Mouse (Mus musculus) liver, postnatal 0 days (tissue): ENCODE data around the gene Cox7a1.

ENCODE experiments used
- CTCF ChIP-seq: sonication (generic); IDR thresholded peaks from 2 replicates; pipeline ENCODE4 v1.5.1; 2016; ENCODE audit warnings: antibody characterized with exemption, low read depth
- EP300 ChIP-seq: IDR thresholded peaks from 2 replicates; pipeline ENCODE4 v1.6.1; 2016; ENCODE audit warnings: antibody characterized with exemption, low read depth, mild to moderate bottlenecking

DNA sequence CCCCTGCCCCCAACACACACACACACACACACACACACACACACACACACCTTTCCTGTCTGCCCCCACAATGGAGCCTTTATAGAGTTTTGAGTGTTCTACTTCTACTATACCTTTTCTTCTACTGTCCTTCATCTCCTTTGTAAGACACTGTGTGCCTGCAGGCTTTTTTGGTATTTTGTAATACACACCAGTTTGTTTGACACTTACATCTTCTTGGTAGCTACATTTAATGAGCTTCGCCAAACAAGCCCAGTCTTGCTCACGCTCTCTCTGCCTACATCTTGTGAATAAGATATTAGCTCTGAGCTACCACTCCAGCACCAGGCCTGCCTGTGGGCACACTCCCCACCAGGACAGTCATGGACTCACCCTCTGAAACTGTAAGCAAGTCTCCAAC lies 19.2 kb upstream of the Cox7a1 start:
- TF ChIP-seq CTCF (no peak), EP300 (no peak)
